Mouse (Mus musculus) kidney, postnatal 25 days (tissue): ENCODE results near the gene P4hb.
"Not testable (repeated sequence)": the region's sequence is repeated elsewhere in the genome, so short reads cannot be mapped to it uniquely, and the experiment has no call there.

Experiments used
- DNase-seq, 2 experiments: peaks; one replicate each; pipeline ENCODE4 v3.0.0; 2021; ENCODE audit warnings: mixed read lengths in 2 of 2

The P4hb gene

GRCm38 (mm10) chr11:120598283-120598989, 25.4 kb upstream of the P4hb start, which contains the start of the genes Alyref and Anapc11:
Alyref (minus strand) TSS chr11:120598365.
Anapc11 (plus strand) TSS chr11:120598421.
- DNase-seq, result peak; percentile 92 to 97

- peak in 1 of 2 experiments; percentile 66 for DNase-seq
These were observed 24.5 kb upstream of the P4hb start for GRCm38 (mm10) chr11:120597240-120598235.

DNA sequence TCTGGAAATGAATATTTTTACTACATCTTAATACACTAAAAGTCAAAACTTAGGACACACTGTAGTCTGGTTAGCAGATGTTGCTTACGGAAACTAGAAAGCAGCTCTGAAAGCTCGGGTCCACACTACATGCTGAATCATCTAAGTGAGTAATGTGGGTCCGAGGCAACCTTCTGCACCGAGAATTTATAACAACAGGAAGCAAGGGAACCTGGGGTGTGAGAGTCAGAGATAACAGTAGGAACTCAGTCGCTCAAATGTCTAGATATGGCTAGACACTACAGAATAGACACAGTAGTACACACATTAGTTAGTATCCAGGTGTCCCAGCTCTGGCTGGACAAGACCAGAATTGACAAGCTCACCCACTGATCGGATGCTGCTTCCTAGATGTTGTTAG, 15.5 kb upstream of the P4hb start:
- DNase-seq, result no peak

GRCm38 (mm10) chr11:120583937-120584336, 10.9 kb upstream of the P4hb start:
- no peak for DNase-seq

DNA sequence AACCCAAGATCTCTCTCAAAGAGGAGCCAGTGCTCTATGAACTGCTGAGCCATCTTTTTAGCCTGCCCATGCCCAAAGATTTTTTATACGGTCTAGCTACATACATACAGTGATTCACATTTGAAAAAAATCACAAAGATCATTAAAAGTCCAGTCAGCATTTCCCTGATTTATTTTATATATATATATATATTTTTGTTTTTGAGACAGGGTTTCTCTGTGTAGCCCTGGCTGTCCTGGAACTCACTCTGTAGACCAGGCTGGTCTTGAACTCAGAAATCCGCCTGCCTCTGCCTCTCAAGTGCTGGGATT, 9.9 kb upstream of the P4hb start:
- not testable (repeated sequence) for DNase-seq

GRCm38 (mm10) chr11:120582268-120582981, 9.4 kb upstream of the P4hb start:
- peak in 1 of 2 experiments; percentile 69 for DNase-seq

- peak; percentile 86 to 94 for DNase-seq
These were observed 8.6 kb upstream of the P4hb start, which contains the start of gene Arhgdia for GRCm38 (mm10) chr11:120581490-120582267. Arhgdia (minus strand) TSS chr11:120581624.

DNA sequence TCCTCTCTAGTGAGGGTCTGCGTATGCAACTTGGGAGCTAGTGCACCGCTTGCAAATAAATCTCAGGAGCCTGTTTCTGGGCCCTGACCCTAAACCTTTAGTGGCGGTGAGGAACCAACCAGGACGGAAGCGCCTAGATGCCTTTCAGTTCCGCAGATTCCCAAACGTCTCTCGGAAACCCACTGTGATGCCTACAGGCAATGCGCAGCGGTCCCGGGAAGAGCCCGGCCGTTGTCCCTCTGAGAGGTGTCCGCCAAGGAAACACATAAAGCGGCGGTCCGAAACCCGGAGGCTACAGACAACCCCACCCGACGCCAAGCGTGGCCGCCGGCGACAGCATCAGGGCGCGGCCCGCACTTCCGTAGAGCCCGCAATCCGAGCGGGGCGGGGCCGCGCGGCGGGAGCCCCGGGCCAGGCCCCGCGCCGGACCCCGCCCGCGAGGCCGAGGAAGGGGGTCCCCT, 7.8 kb upstream of the P4hb start:
- peak; percentile 36 to 53 for DNase-seq

DNA sequence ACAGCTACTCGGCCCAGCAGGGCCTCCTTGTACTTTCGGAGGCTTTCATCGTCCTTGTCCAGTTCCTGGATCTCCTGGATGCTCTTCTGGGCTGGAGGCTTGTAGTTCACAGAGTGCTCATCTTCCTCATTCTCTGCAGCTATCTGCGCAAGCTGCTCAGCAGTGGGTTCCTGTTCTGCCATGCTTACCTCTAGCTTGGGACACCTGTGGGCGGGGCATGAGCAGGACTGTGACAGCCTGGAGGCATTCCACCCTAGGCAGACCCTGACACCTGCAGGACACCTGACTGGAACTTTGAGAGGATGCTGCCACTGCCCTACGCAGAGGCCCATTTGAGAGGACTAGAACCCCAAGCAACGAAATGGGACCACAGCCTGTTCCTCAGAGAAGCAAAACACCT, 7.1 kb upstream of the P4hb start:
- peak; percentile 37 to 74 for DNase-seq

DNA sequence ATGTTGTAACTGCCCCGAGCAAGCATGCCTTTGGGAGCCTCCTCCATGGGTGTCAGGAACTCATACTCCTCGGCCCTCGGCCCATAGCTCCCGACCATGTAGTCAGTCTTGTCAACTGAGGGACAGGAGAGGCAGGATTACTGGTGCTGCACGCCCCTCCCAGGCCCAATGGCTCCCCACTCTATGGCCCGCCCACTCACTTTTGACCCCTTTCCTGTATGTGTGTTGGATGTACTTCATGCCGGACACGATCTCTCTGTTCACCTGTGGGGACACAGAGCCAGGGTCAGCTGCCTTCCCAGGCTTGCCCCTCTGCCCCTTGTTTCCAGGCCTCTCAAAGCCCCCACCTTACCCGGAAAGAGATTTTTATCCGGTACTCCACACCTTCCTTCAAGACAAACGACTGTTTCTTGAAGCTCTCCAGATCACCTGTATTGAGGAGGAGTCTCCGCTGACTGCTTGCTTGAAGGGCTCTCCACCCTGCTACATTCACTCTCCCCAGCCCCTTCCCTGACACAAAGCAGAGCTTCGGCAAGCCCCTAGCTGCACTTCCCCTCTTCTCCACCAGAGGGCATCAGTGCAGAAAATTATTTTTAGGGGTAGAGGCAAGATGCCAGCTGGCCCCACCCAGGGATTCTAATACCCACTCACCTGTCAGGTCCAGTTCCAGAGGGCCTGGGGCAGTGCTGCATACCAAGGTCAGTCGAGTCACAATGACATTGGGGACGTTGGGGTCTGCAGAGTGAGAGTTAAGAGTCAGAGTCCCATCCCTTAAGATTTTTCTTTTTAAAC, 6.5 kb upstream of the P4hb start:
- peak; percentile 80 to 83 for DNase-seq

DNA sequence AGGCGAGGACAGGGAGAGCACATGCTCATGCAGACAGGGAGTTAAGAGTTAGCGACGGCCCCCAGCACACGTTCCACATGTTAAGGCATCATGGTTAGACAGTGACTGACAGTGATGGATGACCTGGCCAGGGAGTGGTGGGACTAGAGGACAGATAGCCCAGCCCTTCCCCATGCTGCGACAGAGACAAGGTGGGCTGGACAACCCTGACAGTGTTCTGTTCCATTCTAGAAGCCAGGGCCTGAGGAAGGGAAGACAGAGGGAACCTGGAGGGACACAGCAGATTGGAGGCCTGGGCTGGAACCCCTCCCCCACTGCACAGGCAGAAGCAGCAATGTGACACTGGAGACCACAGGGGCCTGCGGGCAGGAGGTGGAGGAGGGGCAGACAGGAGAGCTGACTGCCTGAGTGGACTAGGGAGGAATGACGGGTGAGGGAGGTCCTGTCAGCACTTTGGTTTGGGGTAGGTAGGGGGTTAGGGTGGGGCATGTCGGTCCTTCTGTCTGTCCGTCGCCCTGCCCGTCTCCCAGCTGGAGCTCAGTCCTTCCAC, 5.7 kb upstream of the P4hb start:
- peak in 1 of 2 experiments; percentile 71 for DNase-seq

- peak; percentile 62 to 82 for DNase-seq
These were observed 5.1 kb upstream of the P4hb start for GRCm38 (mm10) chr11:120578024-120578693.

- DNase-seq, result peak; percentile 59 to 82
These were observed 4.4 kb upstream of the P4hb start for GRCm38 (mm10) chr11:120577211-120578023.

- peak; percentile 76 to 92 for DNase-seq
These were observed 3.4 kb upstream of the P4hb start for GRCm38 (mm10) chr11:120576365-120576981.

GRCm38 (mm10) chr11:120575940-120576339, 2.9 kb upstream of the P4hb start:
- DNase-seq, result no peak

DNA sequence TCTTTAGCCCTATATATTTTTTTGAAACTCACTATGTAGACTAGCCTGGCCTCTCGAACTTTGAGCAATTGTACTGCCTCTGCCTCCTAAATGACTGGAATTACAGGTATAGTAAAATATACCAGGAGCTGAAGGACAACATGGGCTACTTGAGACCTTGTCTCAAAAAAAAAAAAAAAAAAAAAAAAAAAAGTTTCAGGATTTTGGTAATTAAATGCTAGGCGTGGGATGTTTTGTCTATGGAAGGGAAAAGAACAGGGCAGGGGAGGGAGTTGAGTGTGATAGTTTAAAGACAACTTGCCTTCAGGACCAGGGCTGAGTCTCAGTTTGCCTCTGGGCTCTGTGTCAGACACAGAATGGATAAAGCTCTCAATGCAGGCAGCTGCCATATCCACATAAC, 2.0 kb upstream of the P4hb start:
- DNase-seq, result no peak

DNA sequence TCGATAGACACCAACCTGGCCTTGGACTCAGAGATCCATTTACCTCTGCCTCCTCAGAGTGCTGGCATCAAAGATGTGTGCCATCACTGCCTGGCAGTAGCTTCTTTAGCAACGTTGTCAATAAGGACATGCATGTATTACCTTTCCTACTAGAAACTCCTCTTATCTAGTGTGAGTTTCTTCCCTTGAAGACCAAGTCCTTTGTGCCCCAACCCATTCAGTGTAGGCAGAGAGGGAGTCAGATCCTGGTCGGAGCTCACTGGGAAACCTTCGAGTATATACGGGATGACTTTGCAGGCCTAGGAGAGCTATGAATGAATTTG, 1.2 kb upstream of the P4hb start:
- no peak for DNase-seq

- no peak for DNase-seq
These were observed 678 bp upstream of the P4hb start for GRCm38 (mm10) chr11:120573585-120574277.

DNA sequence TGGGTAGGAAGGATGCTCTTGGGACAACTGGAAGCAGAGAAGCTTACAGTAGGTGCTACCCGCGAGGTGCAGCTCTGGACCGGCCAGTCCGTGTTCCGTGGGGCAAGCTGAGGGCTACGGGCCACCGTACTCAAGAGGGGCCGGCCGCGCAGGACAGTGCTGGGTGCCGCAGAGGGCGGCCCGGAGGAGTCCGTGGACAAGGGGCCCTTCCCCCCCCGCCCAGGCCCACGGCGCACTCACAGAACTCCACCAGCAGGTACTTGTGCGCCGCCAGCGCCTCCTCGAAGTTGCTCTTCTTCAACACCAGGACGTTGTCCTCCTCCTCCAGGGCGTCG, 669 bp downstream of the P4hb start:
- DNase-seq, result no peak
